Mouse (Mus musculus) MEL (cell line): ENCODE results near the gene Zfp334. TPM values are rescaled to one million over a fixed set of nuclear protein-coding genes. Genes with fewer than 3 reads are reported as not detected.

Experiments used
- DNase-seq: peaks from one replicate; pipeline ENCODE4 v3.0.0; 2011; ENCODE audit warnings: low read depth, low spot score
- H3K27ac ChIP-seq: 2 replicates; pipeline ENCODE4 v1.5.1; 2012; ENCODE audit warnings: low read depth, mild to moderate bottlenecking, control low read depth, low read length, moderate library complexity; ENCODE audit not compliant: control insufficient read depth
- H3K27me3 ChIP-seq, 2 experiments: fragments of 150-350 bp in 1 of 2; sonication (generic) in 1 of 2; 2 replicates each; pipeline ENCODE4 v1.6.1; 2012; ENCODE audit warnings: low read length in 2 of 2, mild to moderate bottlenecking in 2 of 2, improper control_type of control experiment in 1 of 2, moderate library complexity in 1 of 2; ENCODE audit not compliant: insufficient read depth in 2 of 2, control insufficient read depth in 1 of 2
- H3K36me3 ChIP-seq, 2 experiments: 2 replicates each; pipeline ENCODE4 v1.6.1; 2012 to 2014; ENCODE audit warnings: low read length in 2 of 2, improper control_type of control experiment in 1 of 2, inconsistent platforms in 1 of 2, mild to moderate bottlenecking in 1 of 2; ENCODE audit not compliant: insufficient read depth in 2 of 2, control insufficient read depth in 1 of 2
- H3K4me1 ChIP-seq, 2 experiments: fragments of 150-350 bp in 1 of 2; sonication (generic) in 1 of 2; 2 replicates each; pipeline ENCODE4 v1.6.1; 2012; ENCODE audit warnings: low read length in 2 of 2, improper control_type of control experiment in 1 of 2, mild to moderate bottlenecking in 1 of 2; ENCODE audit not compliant: insufficient read depth in 2 of 2, control insufficient read depth in 1 of 2
- H3K4me3 ChIP-seq, 2 experiments: fragments of 150-350 bp in 1 of 2; sonication (generic) in 1 of 2; 2 replicates each; pipeline ENCODE4 v1.5.1; 2012; ENCODE audit warnings: low read depth in 2 of 2, low read length in 2 of 2, mild to moderate bottlenecking in 2 of 2, moderate library complexity in 2 of 2, control low read depth in 1 of 2, improper control_type of control experiment in 1 of 2; ENCODE audit not compliant: control insufficient read depth in 1 of 2, insufficient read depth in 1 of 2
- H3K79me2 ChIP-seq: 2 replicates; pipeline ENCODE4 v1.6.1; 2012; ENCODE audit warnings: mild to moderate bottlenecking, low read length, moderate library complexity; ENCODE audit not compliant: control insufficient read depth, poor library complexity, insufficient read depth
- H3K9ac ChIP-seq: 2 replicates; pipeline ENCODE4 v1.6.1; 2012; ENCODE audit warnings: low read depth, mild to moderate bottlenecking, control low read depth, low read length, moderate library complexity; ENCODE audit not compliant: control insufficient read depth, poor library complexity, severe bottlenecking
- H3K9me3 ChIP-seq: fragments of 150-350 bp; sonication (generic); replicated peaks from 2 replicates; pipeline ENCODE4 v1.6.1; 2012; ENCODE audit warnings: mild to moderate bottlenecking, low read length, improper control_type of control experiment, moderate library complexity; ENCODE audit not compliant: insufficient read depth
- BHLHE40 ChIP-seq: IDR thresholded peaks from 2 replicates; pipeline ENCODE4 v1.6.1; 2012; ENCODE audit warnings: low read depth, mild to moderate bottlenecking, inconsistent platforms, low read length, improper control_type of control experiment, borderline replicate concordance
- CHD2 ChIP-seq: IDR thresholded peaks from 2 replicates; pipeline ENCODE4 v1.6.1; 2011; ENCODE audit warnings: low read length, improper control_type of control experiment
- E2F4 ChIP-seq: IDR thresholded peaks from 2 replicates; pipeline ENCODE4 v1.6.1; 2011; ENCODE audit warnings: low read depth, low read length, improper control_type of control experiment, borderline replicate concordance
- ELF1 ChIP-seq: IDR thresholded peaks from 2 replicates; pipeline ENCODE4 v1.6.1; 2014; ENCODE audit warnings: low read depth, mild to moderate bottlenecking, inconsistent platforms, low read length, improper control_type of control experiment, moderate library complexity
- ETS1 ChIP-seq: IDR thresholded peaks from 2 replicates; pipeline ENCODE4 v1.6.1; 2012; ENCODE audit warnings: low read depth, mild to moderate bottlenecking, inconsistent platforms, low read length, improper control_type of control experiment, moderate library complexity
- GATA1 ChIP-seq: IDR thresholded peaks from 2 replicates; pipeline ENCODE4 v1.6.1; 2011; ENCODE audit warnings: low read depth, low read length, improper control_type of control experiment
- KAT2A ChIP-seq: conservative IDR thresholded peaks from 2 replicates; pipeline ENCODE4 v1.6.1; 2012; ENCODE audit warnings: low read depth, low read length, improper control_type of control experiment, inconsistent platforms
- MAFK ChIP-seq: IDR thresholded peaks from 2 replicates; pipeline ENCODE4 v1.6.1; 2011; ENCODE audit warnings: low read depth, mild to moderate bottlenecking, low read length, improper control_type of control experiment, borderline replicate concordance
- MAX ChIP-seq: IDR thresholded peaks from 2 replicates; pipeline ENCODE4 v1.6.1; 2011; ENCODE audit warnings: low read length, improper control_type of control experiment
- MEF2A ChIP-seq: IDR thresholded peaks from 2 replicates; pipeline ENCODE4 v1.6.1; 2014; ENCODE audit warnings: low read depth, mild to moderate bottlenecking, inconsistent platforms, low read length, improper control_type of control experiment; ENCODE audit not compliant: poor library complexity, insufficient replicate concordance, severe bottlenecking; ENCODE audit errors: extremely low read depth
- MYB ChIP-seq: IDR thresholded peaks from 2 replicates; pipeline ENCODE4 v1.6.1; 2011; ENCODE audit warnings: mild to moderate bottlenecking, low read depth, low read length, improper control_type of control experiment
- MYC ChIP-seq: IDR thresholded peaks from 2 replicates; pipeline ENCODE4 v1.6.1; 2011; ENCODE audit warnings: low read depth, mild to moderate bottlenecking, low read length, improper control_type of control experiment, moderate library complexity
- NELFE ChIP-seq: IDR thresholded peaks from 2 replicates; pipeline ENCODE4 v1.6.1; 2011; ENCODE audit warnings: low read depth, low read length, improper control_type of control experiment
- NRF1 ChIP-seq: IDR thresholded peaks from 2 replicates; pipeline ENCODE4 v1.6.1; 2014; ENCODE audit warnings: low read depth, mild to moderate bottlenecking, inconsistent platforms, low read length, improper control_type of control experiment, moderate library complexity; ENCODE audit not compliant: poor library complexity, insufficient read depth, severe bottlenecking
- POLR2A ChIP-seq, 2 experiments: IDR thresholded peaks; 2 replicates each; pipeline ENCODE4 v1.6.1; 2011 to 2012; ENCODE audit warnings: low read length in 2 of 2, mild to moderate bottlenecking in 2 of 2, control low read depth in 1 of 2, improper control_type of control experiment in 1 of 2, low read depth in 1 of 2, moderate library complexity in 1 of 2; ENCODE audit not compliant: control insufficient read depth in 1 of 2, insufficient read depth in 1 of 2, poor library complexity in 1 of 2
- POLR2AphosphoS2 ChIP-seq: IDR thresholded peaks from 2 replicates; pipeline ENCODE4 v1.6.1; 2011; ENCODE audit warnings: low read length, improper control_type of control experiment
- POLR2AphosphoS5 ChIP-seq: IDR thresholded peaks from 2 replicates; pipeline ENCODE4 v1.6.1; 2012; ENCODE audit warnings: low read depth, borderline replicate concordance, mild to moderate bottlenecking, inconsistent platforms, low read length, moderate library complexity, mixed read lengths
- RAD21 ChIP-seq: IDR thresholded peaks from 2 replicates; pipeline ENCODE4 v1.6.1; 2011; ENCODE audit warnings: mild to moderate bottlenecking, low read depth, low read length, improper control_type of control experiment
- SIN3A ChIP-seq: IDR thresholded peaks from 2 replicates; pipeline ENCODE4 v1.6.1; 2012; ENCODE audit warnings: low read length, improper control_type of control experiment, inconsistent platforms
- TAL1 ChIP-seq: IDR thresholded peaks from 2 replicates; pipeline ENCODE4 v1.6.1; 2012; ENCODE audit warnings: mild to moderate bottlenecking, inconsistent platforms, low read length, moderate library complexity, mixed read lengths
- TBP ChIP-seq: IDR thresholded peaks from 2 replicates; pipeline ENCODE4 v1.8.0; 2011; ENCODE audit warnings: low read depth, low read length, improper control_type of control experiment
- UBTF ChIP-seq: IDR thresholded peaks from 2 replicates; pipeline ENCODE4 v1.6.1; 2012; ENCODE audit warnings: low read depth, mild to moderate bottlenecking, inconsistent platforms, low read length, improper control_type of control experiment, moderate library complexity, borderline replicate concordance; ENCODE audit not compliant: insufficient read depth
- USF1 ChIP-seq: IDR thresholded peaks from 2 replicates; pipeline ENCODE4 v1.6.1; 2014; ENCODE audit warnings: low read depth, mild to moderate bottlenecking, inconsistent platforms, low read length, improper control_type of control experiment, moderate library complexity
- USF2 ChIP-seq, 2 experiments: IDR thresholded peaks; 2 replicates each; pipeline ENCODE4 v1.6.1; 2011 to 2012; ENCODE audit warnings: improper control_type of control experiment in 2 of 2, low read length in 2 of 2, borderline replicate concordance in 1 of 2, inconsistent platforms in 1 of 2, low read depth in 1 of 2, mild to moderate bottlenecking in 1 of 2; ENCODE audit not compliant: insufficient read depth in 1 of 2
- ZC3H11A ChIP-seq: IDR thresholded peaks from 2 replicates; pipeline ENCODE4 v1.6.1; 2012; ENCODE audit warnings: low read depth, mild to moderate bottlenecking, inconsistent platforms, low read length, improper control_type of control experiment
- ZMIZ1 ChIP-seq: IDR thresholded peaks from 2 replicates; pipeline ENCODE4 v1.6.1; 2012; ENCODE audit warnings: low read depth, mild to moderate bottlenecking, inconsistent platforms, low read length, improper control_type of control experiment, moderate library complexity
- polyA plus RNA-seq, 2 experiments: library from polyadenylated mRNA; stranded (reverse) in 1 of 2; unstranded in 1 of 2; fragments of >175 nt in 1 of 2; fragments of >200 nt in 1 of 2; gene quantifications; 2 replicates each; pipeline versions ENCODE4 v1.2.1 to v1.2.4; 2012; ENCODE audit warnings: low replicate concordance in 2 of 2, low read depth in 1 of 2; ENCODE audit not compliant: insufficient read length in 2 of 2, insufficient read depth in 1 of 2, missing spikeins in 1 of 2
- total RNA-seq: library from RNA; depleted of rRNA; stranded (reverse); fragments of 300-350 nt; gene quantifications from 2 replicates; pipeline ENCODE4 v1.2.3, GENCODE M21; 2012

The Zfp334 gene
- total and polyA plus RNA-seq, 3 experiments, result not detected

DNA sequence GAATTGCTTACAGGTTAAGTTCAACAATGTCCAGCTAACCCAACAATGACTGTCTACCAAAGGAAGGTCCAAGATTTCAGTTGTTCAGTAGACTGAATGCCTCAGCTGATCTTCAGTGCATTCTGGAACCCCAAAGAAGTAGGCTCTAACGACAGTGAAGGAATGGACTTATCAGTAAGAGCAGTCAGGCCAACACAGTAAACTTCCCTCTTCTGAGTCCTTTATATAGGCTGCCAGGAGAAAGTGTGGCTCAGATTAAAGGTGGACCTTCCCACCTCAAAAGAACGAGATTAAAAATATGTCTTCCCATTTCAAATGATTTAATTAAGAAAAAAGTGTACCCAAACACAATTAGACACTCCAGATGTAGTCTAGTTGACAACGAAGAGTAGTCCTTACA, 17.7 kb downstream of the Zfp334 start (continued):
- TF ChIP-seq MEF2A (no peak), CHD2 (no peak), MAFK (no peak), TBP (0 out of 2 replicates have a peak, but pooled peaks have one; percentile 24), ELF1 (no peak), MYC (0 out of 2 replicates have a peak, but pooled peaks have one; percentile 30), NRF1 (no peak), ZC3H11A (no peak), USF1 (no peak), TAL1 (peak; percentile 31; the same call in 1 of the 2 replicates), MAX (no peak)

DNA sequence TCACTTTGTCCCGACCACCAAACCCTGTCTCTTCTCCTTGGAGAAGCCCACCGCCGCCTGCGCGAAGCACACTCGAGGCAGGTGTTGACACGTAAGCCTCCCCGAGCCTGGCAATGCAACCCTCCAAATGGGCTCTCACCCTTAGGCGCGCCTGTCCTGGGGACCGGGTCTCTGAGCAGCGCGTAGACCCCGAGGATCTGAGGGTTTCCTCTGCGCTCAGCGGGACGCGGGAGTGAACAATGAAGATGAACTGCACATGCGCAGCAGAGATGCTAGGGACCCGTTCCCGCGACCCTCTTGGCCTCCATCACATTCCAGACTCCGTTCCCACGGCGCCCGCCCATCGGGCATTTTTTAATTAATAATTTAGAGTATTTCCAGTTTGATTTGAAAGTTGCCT, 19.6 kb downstream of the Zfp334 start, which contains the start of gene Zfp663:
Gene Zfp663 (minus strand): TSS at position 234 of the 400 bp plus-strand sequence.
- peak within 1 kb of the TSS; percentile 41 for H3K27ac ChIP-seq
- peak within 1 kb of the TSS; percentile 33 for H3K9ac ChIP-seq
- peaks cover 0 to 8% of the 10 kb centered on the region in 2 experiments; a peak in 2 of 4 replicates for H3K36me3 ChIP-seq
- peaks cover 2 to 17% of the 10 kb centered on the region in 2 experiments for H3K4me1 ChIP-seq
- no peaks in the 10 kb centered on the region for H3K79me2 ChIP-seq
- H3K9me3 ChIP-seq, result no peaks in the 10 kb centered on the region
- TF ChIP-seq MAFK, result no peak
- no peak for TF ChIP-seq E2F4
- TF ChIP-seq UBTF, result no peak
- no peak for TF ChIP-seq MAX
- no peak for TF ChIP-seq NELFE
- TF ChIP-seq USF2 (IDR thresholded peaks at IDR 0.05; ENCODE audit: borderline replicate concordance in 1 of 2, insufficient read depth in 1 of 2, low read depth in 1 of 2, low read length in 2 of 2), result no peak
- DNase-seq, result no peak
- H3K4me3 ChIP-seq, result peak within 1 kb of the TSS; percentile 41 to 62
- no peaks in the 10 kb centered on the region for H3K27me3 ChIP-seq

DNA sequence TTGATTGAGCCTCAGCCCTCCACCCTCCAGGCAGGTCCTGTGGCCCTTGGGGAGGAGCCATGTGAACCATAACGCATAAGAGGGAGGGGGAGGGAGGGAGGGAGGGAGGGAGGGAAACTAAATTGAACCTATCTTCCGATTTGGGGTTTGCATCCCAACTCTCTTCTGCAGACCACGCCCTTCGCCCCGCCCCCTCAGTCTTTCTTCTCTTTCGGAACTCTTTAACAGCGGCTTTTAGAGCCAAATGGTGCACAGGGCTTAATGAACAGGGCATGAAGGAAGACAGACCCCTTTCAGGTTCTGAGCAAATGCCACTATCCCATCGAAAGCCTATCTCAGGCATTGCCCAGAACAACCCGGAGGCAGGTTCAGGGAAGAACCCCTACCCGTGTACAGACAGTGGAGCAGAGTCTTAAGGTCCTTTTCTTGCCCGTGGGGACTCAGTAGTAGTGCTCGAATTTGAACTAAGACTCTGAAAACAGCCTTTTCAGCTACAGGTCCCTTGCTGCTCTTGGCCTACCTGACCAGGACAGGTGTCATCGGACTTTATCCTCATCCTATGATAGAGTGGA, 20.1 kb downstream of the Zfp334 start:
- Histone ChIP-seq H3K4me3 (peak overlapping the region; percentile 41 to 62), H3K4me1 (peaks cover 2 to 17% of the 10 kb centered on the region in 2 experiments)

More for the DNA sequence above, 20.1 kb downstream of the Zfp334 start:
- no peaks in the 10 kb centered on the region for H3K9me3 ChIP-seq
- H3K27me3 ChIP-seq, result no peaks in the 10 kb centered on the region
- H3K27ac ChIP-seq, result no peak overlapping the region
- no peaks in the 10 kb centered on the region for H3K79me2 ChIP-seq
- H3K36me3 ChIP-seq, result peaks cover 0 to 8% of the 10 kb centered on the region in 2 experiments; a peak in 2 of 4 replicates
- H3K9ac ChIP-seq, result peak overlapping the region; percentile 33
- peak; percentile 74 for DNase-seq
- no peak for TF ChIP-seq KAT2A
- no peak for TF ChIP-seq RAD21
- TF ChIP-seq NRF1, result no peak
- TF ChIP-seq POLR2A (IDR thresholded peaks at IDR 0.05; ENCODE audit: control insufficient read depth in 1 of 2, insufficient read depth in 1 of 2, low read depth in 1 of 2, low read length in 2 of 2, poor library complexity in 1 of 2), result no peak
- TF ChIP-seq POLR2AphosphoS5, result no peak
- TF ChIP-seq ELF1, result no peak
- no peak for TF ChIP-seq BHLHE40
- TF ChIP-seq MAFK, result no peak
- no peak for TF ChIP-seq MEF2A
- no peak for TF ChIP-seq USF2 (IDR thresholded peaks at IDR 0.05; ENCODE audit: borderline replicate concordance in 1 of 2, insufficient read depth in 1 of 2, low read depth in 1 of 2, low read length in 2 of 2)
- TF ChIP-seq E2F4, result no peak
- TF ChIP-seq MYB, result no peak
- no peak for TF ChIP-seq MAX
- no peak for TF ChIP-seq ZMIZ1
- no peak for TF ChIP-seq ZC3H11A
- no peak for TF ChIP-seq CHD2
- TF ChIP-seq POLR2AphosphoS2, result no peak
- no peak for TF ChIP-seq ETS1
- no peak for TF ChIP-seq GATA1
- TF ChIP-seq SIN3A, result no peak
